Mouse (Mus musculus): ENCODE data around the gene Trpc1. TPM values are rescaled to one million over a fixed set of nuclear protein-coding genes. Genes with fewer than 3 reads are reported as not detected.

The Trpc1 gene
- polyA plus RNA-seq, 1 experiment: 1.2 TPM

DNA sequence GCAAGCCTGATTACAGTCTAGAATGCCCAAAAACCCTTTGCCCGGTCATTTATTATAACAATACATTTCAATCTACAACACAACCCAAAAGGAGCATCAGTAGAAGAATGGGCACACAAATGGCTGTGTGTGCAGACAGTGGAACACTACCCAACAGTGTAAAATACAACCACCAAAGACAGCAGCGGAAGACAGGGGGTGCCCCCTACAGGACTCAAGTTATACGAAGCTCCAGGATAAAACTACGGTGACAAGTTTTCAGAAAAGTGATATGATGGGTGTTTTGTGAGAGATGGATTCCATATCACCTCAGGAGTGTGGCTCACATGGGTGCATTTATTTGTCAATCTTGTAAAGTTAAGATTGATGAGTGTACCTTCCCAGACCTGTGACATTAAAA lies 74.2 kb downstream of the Trpc1 start:
- Histone ChIP-seq H3K4me3 (ENCODE audit: control insufficient read depth, insufficient read depth, low read length) (no peak overlapping the region), H3K36me3 (ENCODE audit: control insufficient read depth, insufficient read depth, low read length) (no peaks in the 10 kb centered on the region), H3K27me3 (ENCODE audit: control insufficient read depth, insufficient read depth, low read length) (no peaks in the 10 kb centered on the region), H3K27ac (ENCODE audit: control insufficient read depth, insufficient read depth, low read length) (no peak overlapping the region), H3K4me1 (replicated peaks; ENCODE audit: control insufficient read depth, insufficient read depth, low read length) (no peaks in the 10 kb centered on the region)
- TF ChIP-seq CTCF (IDR thresholded peaks at IDR 0.05; ENCODE audit: borderline replicate concordance, control insufficient read depth, extremely low read depth, insufficient read depth, low read length, poor library complexity) (no peak), POLR2A (IDR thresholded peaks at IDR 0.05; ENCODE audit: control insufficient read depth, extremely low read depth, insufficient read depth, low read length, poor library complexity) (no peak)
- 94% methylated on average over 4 of the region's 4 CpGs for WGBS
- DNase-seq: no peak

DNA sequence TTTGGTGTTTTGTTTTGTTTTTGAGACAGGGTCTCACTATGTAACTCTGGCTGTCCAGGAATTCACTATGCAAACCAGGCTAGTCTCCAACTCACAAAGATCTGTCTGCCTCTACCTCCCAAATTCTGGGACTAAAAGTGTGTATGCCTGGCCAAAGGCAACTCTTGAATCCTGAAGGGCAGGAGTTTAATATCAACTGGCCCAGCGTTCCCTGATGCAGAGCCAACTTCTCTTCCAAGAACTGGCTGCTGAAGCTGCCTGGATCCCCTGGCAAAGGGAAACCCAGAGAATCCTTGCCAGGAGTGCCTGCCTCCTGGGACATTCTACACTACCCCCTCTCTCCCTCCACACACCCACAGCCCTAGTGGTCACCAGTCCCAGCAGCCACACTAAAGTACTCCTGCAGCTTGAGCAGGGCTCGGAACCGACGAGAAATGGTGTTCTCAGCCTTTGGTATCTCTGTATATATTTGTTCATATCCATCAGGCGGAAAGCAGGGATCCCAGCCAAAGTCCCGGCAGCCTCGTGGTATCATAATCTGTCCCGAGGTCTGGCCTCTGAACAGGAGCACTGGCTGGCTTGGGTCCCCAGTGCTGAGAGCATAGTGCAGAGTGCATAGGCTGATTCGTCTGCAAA lies 75.0 kb downstream of the Trpc1 start:
- no peak overlapping the region for H3K4me3 ChIP-seq (ENCODE audit: control insufficient read depth, insufficient read depth, low read length)
- WGBS: 88% methylated on average over 9 of the region's 9 CpGs
- no peak for DNase-seq
- no peaks in the 10 kb centered on the region for H3K4me1 ChIP-seq (replicated peaks; ENCODE audit: control insufficient read depth, insufficient read depth, low read length)
- TF ChIP-seq CTCF (IDR thresholded peaks at IDR 0.05; ENCODE audit: borderline replicate concordance, control insufficient read depth, extremely low read depth, insufficient read depth, low read length, poor library complexity) (no peak), POLR2A (IDR thresholded peaks at IDR 0.05; ENCODE audit: control insufficient read depth, extremely low read depth, insufficient read depth, low read length, poor library complexity) (no peak)
- H3K27ac ChIP-seq (ENCODE audit: control insufficient read depth, insufficient read depth, low read length): no peak overlapping the region
- H3K36me3 ChIP-seq (ENCODE audit: control insufficient read depth, insufficient read depth, low read length): no peaks in the 10 kb centered on the region
- no peaks in the 10 kb centered on the region for H3K27me3 ChIP-seq (ENCODE audit: control insufficient read depth, insufficient read depth, low read length)

DNA sequence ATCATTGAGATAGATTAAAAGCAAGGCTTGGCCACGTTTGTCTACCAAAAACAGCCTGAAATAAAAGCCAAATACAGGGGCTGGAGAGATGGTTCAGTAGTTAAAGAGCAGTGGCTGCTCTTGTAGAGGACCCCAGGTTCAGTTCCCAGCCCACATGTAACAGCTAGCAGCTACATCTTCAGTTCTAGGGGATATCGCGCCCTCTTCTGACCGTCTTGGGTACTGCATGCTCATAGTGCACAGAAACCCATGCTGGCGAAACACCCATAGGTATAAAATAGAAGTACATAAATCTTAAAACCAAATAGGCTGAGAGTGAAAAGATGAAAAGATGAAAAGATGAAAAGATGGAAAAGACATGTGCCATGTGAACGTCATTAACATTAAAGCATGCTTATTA lies 77.4 kb downstream of the Trpc1 start:
- H3K4me1 ChIP-seq (replicated peaks; ENCODE audit: control insufficient read depth, insufficient read depth, low read length): no peaks in the 10 kb centered on the region
- no peak for DNase-seq
- H3K27me3 ChIP-seq (ENCODE audit: control insufficient read depth, insufficient read depth, low read length): no peaks in the 10 kb centered on the region
- H3K36me3 ChIP-seq (ENCODE audit: control insufficient read depth, insufficient read depth, low read length): no peaks in the 10 kb centered on the region
- TF ChIP-seq POLR2A (IDR thresholded peaks at IDR 0.05; ENCODE audit: control insufficient read depth, extremely low read depth, insufficient read depth, low read length, poor library complexity): no peak
- TF ChIP-seq CTCF (IDR thresholded peaks at IDR 0.05; ENCODE audit: borderline replicate concordance, control insufficient read depth, extremely low read depth, insufficient read depth, low read length, poor library complexity): no peak
- no peak overlapping the region for H3K4me3 ChIP-seq (ENCODE audit: control insufficient read depth, insufficient read depth, low read length)
- H3K27ac ChIP-seq (ENCODE audit: control insufficient read depth, insufficient read depth, low read length): no peak overlapping the region
- 91% methylated on average over 6 of the region's 6 CpGs for WGBS

DNA sequence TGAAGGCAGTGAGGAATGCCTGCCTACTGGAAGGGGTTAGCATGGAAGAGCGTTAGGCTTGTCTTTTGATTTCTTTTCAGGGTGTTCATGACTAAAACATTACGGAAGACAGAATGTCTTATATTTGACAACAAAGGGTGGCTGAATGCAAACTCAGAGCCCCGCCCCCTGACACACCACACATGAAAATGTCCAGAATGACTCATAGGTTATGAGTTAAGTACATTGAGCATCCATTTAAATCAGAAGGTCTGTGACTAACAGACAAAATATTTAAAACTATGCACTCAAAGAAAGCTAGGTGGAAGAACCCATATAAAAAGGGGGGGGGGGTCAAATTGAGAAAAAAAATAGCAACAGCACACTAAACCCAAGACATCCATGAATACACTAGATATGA lies 77.8 kb downstream of the Trpc1 start:
- no peaks in the 10 kb centered on the region for H3K27me3 ChIP-seq (ENCODE audit: control insufficient read depth, insufficient read depth, low read length)
- no peak overlapping the region for H3K4me3 ChIP-seq (ENCODE audit: control insufficient read depth, insufficient read depth, low read length)
- no peak for DNase-seq
- no peaks in the 10 kb centered on the region for H3K4me1 ChIP-seq (replicated peaks; ENCODE audit: control insufficient read depth, insufficient read depth, low read length)
- TF ChIP-seq CTCF (IDR thresholded peaks at IDR 0.05; ENCODE audit: borderline replicate concordance, control insufficient read depth, extremely low read depth, insufficient read depth, low read length, poor library complexity): no peak
- TF ChIP-seq POLR2A (IDR thresholded peaks at IDR 0.05; ENCODE audit: control insufficient read depth, extremely low read depth, insufficient read depth, low read length, poor library complexity): no peak
- no peaks in the 10 kb centered on the region for H3K36me3 ChIP-seq (ENCODE audit: control insufficient read depth, insufficient read depth, low read length)
- no peak overlapping the region for H3K27ac ChIP-seq (ENCODE audit: control insufficient read depth, insufficient read depth, low read length)
- 97% methylated on average over 3 of the region's 3 CpGs for WGBS

DNA sequence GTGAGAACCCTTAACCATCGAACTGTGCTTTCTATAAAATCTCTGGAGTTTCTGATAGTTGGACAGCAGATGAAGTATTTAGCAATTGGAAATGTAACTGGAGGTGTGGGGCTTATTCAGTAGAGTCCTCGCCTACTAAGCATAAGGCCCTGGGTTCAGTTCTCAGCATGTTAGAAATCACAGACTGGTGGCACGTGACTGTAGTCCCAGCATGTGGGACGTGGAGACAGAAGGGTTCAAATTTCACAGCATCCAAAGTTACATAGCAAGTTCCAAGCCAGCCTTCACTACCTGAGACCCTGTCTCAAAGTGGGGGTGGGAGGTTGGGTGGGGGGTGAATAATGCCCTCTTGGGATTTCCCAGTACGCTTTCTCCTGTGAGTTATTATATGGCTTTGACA lies 81.9 kb downstream of the Trpc1 start:
- WGBS: 91% methylated on average over 5 of the region's 5 CpGs
- Histone ChIP-seq H3K36me3 (ENCODE audit: control insufficient read depth, insufficient read depth, low read length) (no peaks in the 10 kb centered on the region), H3K27ac (ENCODE audit: control insufficient read depth, insufficient read depth, low read length) (no peak overlapping the region), H3K4me1 (replicated peaks; ENCODE audit: control insufficient read depth, insufficient read depth, low read length) (no peaks in the 10 kb centered on the region), H3K4me3 (ENCODE audit: control insufficient read depth, insufficient read depth, low read length) (no peak overlapping the region), H3K27me3 (ENCODE audit: control insufficient read depth, insufficient read depth, low read length) (no peaks in the 10 kb centered on the region; the same call in 1 of the 2 replicates)
- TF ChIP-seq CTCF (IDR thresholded peaks at IDR 0.05; ENCODE audit: borderline replicate concordance, control insufficient read depth, extremely low read depth, insufficient read depth, low read length, poor library complexity) (no peak), POLR2A (IDR thresholded peaks at IDR 0.05; ENCODE audit: control insufficient read depth, extremely low read depth, insufficient read depth, low read length, poor library complexity) (no peak)
- no peak for DNase-seq

DNA sequence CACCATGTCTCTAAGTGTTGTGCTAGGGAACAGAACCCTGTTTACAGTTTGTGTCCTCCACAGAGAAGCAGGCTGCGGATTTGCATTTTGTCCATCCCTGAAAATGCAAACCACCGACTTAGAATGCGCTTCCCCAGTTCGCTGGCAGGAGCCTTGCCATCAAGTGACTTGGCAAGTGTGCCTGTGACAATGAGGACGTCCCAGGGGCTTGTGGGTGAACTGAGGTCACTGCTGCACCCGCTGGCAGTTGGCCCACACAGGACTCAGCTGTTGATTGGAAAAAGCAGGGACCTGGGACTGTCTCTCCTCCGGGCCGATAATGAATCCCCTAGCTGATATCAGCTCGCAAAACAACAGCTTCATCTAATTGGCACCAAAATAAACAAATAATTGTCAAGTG lies 82.3 kb downstream of the Trpc1 start:
- Histone ChIP-seq H3K4me3 (ENCODE audit: control insufficient read depth, insufficient read depth, low read length) (no peak overlapping the region), H3K27ac (ENCODE audit: control insufficient read depth, insufficient read depth, low read length) (no peak overlapping the region), H3K36me3 (ENCODE audit: control insufficient read depth, insufficient read depth, low read length) (no peaks in the 10 kb centered on the region), H3K27me3 (ENCODE audit: control insufficient read depth, insufficient read depth, low read length) (no peaks in the 10 kb centered on the region; the same call in 1 of the 2 replicates), H3K4me1 (replicated peaks; ENCODE audit: control insufficient read depth, insufficient read depth, low read length) (no peaks in the 10 kb centered on the region)
- WGBS: 67% methylated on average over 9 of the region's 9 CpGs
- TF ChIP-seq CTCF (IDR thresholded peaks at IDR 0.05; ENCODE audit: borderline replicate concordance, control insufficient read depth, extremely low read depth, insufficient read depth, low read length, poor library complexity) (no peak), POLR2A (IDR thresholded peaks at IDR 0.05; ENCODE audit: control insufficient read depth, extremely low read depth, insufficient read depth, low read length, poor library complexity) (no peak)
- DNase-seq: no peak

DNA sequence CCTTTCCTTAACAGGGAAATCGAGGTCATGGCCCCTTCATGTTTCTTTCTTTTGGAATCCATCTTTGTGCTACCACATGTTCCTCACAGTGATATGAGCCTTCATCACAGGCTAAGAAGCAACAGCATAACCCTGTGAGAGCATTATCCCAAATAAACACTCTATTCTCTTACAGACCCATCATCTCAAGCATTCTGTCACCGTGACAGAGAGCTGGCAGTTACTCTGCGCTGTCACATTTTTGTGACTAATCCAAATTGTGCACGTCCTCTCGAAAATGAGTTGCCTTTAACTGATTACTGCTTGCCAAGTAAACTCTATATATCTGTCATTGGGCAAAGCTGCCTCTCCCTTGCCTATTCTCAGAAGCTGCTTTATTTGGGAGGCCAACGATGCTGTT lies 84.3 kb downstream of the Trpc1 start:
- no peaks in the 10 kb centered on the region for H3K36me3 ChIP-seq (ENCODE audit: control insufficient read depth, insufficient read depth, low read length)
- H3K27ac ChIP-seq (ENCODE audit: control insufficient read depth, insufficient read depth, low read length): no peak overlapping the region
- no peaks in the 10 kb centered on the region for H3K4me1 ChIP-seq (replicated peaks; ENCODE audit: control insufficient read depth, insufficient read depth, low read length)
- H3K4me3 ChIP-seq (ENCODE audit: control insufficient read depth, insufficient read depth, low read length): no peak overlapping the region
- no peak for DNase-seq
- no peaks in the 10 kb centered on the region; the same call in 1 of the 2 replicates for H3K27me3 ChIP-seq (ENCODE audit: control insufficient read depth, insufficient read depth, low read length)
- WGBS: 96% methylated on average over 6 of the region's 6 CpGs
- TF ChIP-seq POLR2A (IDR thresholded peaks at IDR 0.05; ENCODE audit: control insufficient read depth, extremely low read depth, insufficient read depth, low read length, poor library complexity) (no peak), CTCF (IDR thresholded peaks at IDR 0.05; ENCODE audit: borderline replicate concordance, control insufficient read depth, extremely low read depth, insufficient read depth, low read length, poor library complexity) (no peak)
